Mouse (Mus musculus) c-Kit-positive CD71-positive TER-119-negative erythroid progenitor cells, embryonic 14.5 days (primary cell): ENCODE measurements around the gene Tyw3.
"Not testable (repeated sequence)": the region's sequence is repeated elsewhere in the genome, so short reads cannot be mapped to it uniquely, and the experiment has no call there.

ENCODE experiments used
- DNase-seq: peaks from one replicate; pipeline ENCODE4 v3.0.0-alpha.2; 2013; ENCODE audit warnings: low read depth

Gene Tyw3

GRCm38 (mm10) chr3:154596934-154597554 lies at the start of gene Tyw3:
Tyw3 (minus strand) TSS chr3:154597104.
- DNase-seq, result peak; percentile 86

- DNase-seq, result no peak
Measured at GRCm38 (mm10) chr3:154633091-154633490, 36.2 kb upstream of the Tyw3 start.

DNA sequence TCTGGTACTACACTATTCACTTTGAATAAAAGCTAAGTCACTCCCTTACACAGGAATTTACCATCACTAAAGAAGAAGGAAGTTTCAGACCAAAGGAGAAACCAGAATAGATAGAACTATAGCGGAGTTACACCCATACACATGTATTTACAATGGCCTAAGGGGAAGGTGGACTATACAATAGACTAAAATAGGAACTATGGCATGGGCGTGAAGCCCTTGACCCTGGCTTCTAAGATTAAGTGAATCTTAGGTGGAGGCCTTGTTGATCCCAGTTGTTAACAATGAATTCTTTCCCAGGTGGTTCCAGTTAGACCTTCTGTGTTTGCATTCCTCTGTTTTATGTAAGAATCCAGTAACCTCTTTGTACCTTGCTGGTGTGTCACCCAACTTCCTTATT lies 34.4 kb upstream of the Tyw3 start:
- not testable (repeated sequence) for DNase-seq

GRCm38 (mm10) chr3:154628284-154628683 lies 31.4 kb upstream of the Tyw3 start:
- no peak for DNase-seq

GRCm38 (mm10) chr3:154616106-154616505 lies 19.2 kb upstream of the Tyw3 start:
- DNase-seq, result no peak

- no peak for DNase-seq
Measured at GRCm38 (mm10) chr3:154615304-154615703, 18.4 kb upstream of the Tyw3 start.

- no peak for DNase-seq
Measured at GRCm38 (mm10) chr3:154614771-154615170, 17.9 kb upstream of the Tyw3 start.

- no peak for DNase-seq
Measured at GRCm38 (mm10) chr3:154611888-154612287, 15.0 kb upstream of the Tyw3 start.

DNA sequence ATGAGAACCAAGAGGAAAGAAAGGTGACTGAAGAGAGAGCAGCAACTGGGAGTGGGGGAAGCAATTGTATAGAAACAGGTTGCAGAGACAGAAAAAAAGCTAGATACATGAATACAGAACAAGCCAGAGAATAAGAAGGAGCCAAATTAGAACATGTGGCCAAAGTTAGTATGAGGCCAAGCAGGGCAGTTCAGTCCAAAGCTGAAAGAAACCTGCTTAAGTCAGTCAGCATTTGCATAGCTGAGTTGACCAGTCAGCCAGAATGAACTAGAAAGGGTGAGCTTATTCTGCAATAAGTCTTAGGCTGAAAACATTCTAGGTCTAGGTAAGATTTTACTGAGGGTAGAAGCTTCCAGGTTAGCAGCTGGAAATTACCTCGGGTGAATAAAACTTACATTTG lies 11.0 kb upstream of the Tyw3 start:
- DNase-seq, result no peak

GRCm38 (mm10) chr3:154604871-154605270 lies 8.0 kb upstream of the Tyw3 start:
- no peak for DNase-seq

DNA sequence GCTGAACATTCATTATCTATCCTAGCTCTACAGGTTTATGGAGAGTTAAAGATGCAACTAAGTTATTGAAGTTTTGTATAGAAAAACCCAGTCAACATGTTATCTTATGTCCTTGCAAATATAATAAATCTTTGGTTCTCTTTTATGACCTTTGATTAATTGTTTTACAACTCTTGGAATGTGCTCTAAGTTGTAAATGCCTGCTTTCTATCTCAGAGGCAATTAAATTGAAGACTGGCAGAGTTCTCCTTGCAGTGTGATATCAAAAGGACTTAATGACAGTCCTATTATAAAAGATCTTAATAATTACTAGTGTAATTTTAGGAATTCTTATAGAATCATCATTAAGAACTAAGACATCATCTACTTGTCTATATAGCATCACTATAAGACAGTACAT lies 5.2 kb upstream of the Tyw3 start:
- DNase-seq, result no peak

GRCm38 (mm10) chr3:154597561-154597960 lies 657 bp upstream of the Tyw3 start:
- DNase-seq, result no peak

DNA sequence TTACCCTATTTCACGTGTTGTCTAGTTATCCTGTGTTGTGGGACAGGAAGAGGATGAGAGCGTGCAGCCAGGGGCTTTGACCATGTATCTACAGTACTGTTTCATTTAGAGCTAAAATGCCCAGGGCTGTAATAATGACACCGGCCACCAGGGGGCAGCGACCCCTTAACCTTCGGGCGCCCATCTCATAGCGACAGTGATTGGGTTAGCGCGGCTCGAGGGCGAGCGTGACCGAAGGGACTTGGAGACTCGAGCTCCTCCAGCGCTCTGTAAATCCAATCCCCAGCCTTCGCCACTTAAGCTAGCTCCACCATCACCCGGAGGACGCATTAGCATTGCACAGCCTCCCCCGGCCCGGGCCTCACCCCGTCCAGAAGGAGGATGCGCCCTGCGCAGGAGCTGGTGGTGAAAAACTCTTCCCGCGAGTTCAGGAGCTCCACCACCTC lies 393 bp downstream of the Tyw3 start, which contains the start of gene Cryz:
TSS of gene Cryz (plus strand) at position 224 of the 446 bp plus-strand sequence.
- DNase-seq, result peak; percentile 86

DNA sequence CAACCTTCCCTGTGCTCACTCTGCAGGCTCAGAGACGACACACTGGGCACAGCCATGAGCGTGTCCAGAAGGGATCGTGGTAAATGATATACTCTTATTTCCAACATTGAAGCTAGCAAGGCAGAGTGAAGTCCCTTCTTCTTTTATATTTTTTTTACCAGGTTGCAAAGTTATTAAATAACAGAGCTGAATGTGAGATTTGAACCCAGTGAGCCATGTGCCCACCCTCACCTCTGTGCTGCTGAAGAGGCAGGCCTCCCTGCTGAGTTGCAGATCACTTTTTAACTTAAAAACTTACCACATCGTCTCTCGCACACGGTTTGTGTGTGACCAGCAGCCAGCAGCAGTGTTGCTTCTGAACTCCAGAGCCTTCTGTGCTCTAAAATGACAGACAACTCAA lies 2.7 kb downstream of the Tyw3 start:
- no peak for DNase-seq

DNA sequence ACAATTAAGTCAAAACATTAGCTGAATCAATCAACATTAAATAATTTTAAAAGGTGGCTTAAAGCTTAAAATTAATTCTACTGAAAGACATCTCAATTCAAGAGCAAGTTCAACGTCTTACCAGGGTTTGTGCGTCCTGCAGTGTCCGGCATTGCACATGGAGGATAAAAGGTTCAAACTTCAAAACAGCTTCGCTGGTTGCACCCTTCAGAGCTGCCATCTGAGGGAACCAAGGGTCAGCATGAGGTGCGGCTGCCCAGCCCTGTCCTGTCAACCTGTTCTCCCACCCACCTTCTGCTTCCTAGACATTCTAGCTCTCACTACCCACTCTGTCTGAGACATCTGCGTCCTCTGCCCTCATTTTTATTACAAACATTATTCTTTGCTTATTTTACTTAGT lies 3.3 kb downstream of the Tyw3 start:
- DNase-seq, result no peak

DNA sequence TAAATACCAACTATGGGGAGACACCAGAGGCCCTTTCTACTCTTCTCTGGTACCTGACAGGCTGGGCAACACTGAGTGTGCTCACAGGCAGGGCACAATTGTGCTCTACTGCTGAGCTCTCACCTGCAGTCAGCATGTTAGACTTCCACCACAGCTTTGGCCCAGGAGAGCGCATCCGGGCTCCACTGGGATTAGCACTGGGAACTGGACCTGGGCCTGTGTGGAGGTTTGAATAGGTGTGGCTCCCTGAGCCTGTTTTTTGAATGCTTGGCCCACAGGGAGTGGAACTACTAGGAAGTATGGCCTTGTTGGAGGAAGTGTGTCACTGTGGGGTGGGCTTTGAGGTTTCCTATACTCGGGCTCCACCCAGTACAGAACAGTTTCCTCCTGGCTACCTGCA lies 5.3 kb downstream of the Tyw3 start:
- DNase-seq, result no peak

GRCm38 (mm10) chr3:154590971-154591370 lies 5.9 kb downstream of the Tyw3 start:
- no peak for DNase-seq

DNA sequence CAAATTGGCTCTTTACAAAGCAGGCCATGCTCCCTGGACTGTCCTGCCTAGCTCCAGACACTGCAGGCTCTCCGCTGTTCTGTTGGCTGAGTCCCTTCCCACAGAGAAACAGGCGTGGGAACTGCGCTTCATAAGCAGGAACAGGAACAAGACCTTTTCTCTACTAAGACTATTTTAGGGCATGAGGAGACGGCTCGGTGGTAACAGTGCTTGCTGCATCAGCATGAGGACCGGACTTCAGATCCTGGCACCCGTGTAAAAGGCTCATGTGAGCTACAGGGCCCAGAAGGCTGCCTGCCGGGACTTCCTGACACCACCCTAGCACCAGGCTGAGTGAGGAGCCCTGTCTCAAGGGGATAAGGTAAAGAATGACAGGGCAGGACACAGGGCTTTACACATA lies 12.6 kb downstream of the Tyw3 start:
- no peak for DNase-seq

DNA sequence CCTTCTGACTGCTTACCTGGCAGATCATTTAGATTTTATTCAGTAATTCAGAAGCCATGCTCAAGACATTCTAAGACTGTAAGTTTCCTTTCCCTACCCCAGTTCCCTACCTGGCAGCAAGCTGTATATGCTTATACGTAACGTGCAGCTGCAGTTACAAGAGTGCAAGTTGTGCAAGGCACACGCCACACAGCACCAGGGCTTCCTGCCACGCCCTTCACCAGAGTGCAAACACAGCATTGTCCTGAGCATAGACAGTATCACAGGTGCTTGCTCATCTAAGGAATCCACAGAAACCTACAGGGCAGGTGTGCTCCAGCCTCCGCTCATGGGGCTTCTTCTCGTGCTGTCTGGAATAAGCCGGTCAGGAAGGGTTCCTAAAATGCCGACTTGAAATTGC lies 19.0 kb downstream of the Tyw3 start:
- no peak for DNase-seq

GRCm38 (mm10) chr3:154573666-154574065 lies 23.2 kb downstream of the Tyw3 start:
- DNase-seq, result no peak

DNA sequence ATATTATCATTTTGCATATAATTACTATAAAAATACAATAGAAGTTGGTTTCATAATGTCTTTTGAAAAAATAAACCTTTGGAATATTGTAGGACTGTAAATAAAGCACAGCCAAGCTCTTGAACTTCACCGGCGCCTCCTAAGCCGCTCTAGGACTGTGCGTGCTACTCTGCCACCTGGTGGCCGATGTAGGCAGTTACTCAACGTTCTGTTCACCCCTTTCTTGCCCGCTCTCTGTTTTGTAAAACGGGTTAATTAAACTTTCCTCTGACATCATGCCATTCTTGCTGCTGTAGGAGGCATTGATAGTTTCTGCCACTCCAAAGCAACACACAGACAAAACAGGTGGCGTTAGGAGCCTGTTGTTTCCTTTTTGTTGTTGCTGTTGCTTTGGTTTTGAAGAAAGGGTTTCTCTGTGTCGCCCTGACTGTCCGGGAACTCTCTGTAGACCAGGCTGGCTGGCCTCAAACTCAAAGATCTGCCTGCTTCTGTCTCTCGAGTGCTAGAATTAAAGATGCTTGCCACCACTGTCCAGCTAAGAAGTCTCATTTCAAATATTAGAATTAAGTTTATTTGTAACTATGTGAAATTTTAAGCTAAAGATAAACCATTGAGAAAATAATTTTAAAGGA lies 24.4 kb downstream of the Tyw3 start:
- peak; percentile 35 for DNase-seq

- DNase-seq, result no peak
Measured at GRCm38 (mm10) chr3:154570786-154571185, 26.1 kb downstream of the Tyw3 start.

GRCm38 (mm10) chr3:154570029-154570575 lies 26.8 kb downstream of the Tyw3 start:
- no peak for DNase-seq

DNA sequence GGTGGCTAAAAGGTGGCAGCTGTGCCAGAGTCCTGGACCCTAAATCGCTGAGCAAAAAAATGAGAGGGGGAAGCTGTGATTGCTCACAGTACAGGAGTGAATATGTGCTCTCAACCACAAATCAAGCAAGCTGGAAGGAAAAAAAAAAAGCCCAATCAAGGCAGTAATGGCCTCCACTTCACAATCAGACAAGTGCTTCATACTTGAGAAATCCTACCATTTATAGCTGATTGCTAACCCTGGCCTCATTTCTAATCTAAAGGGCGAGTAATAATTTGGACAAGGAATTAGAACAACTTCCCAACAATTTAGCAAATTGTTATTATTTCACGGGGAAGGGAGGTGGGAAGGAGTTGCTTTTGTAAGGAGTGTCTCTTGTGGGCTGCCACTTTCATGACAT lies 31.5 kb downstream of the Tyw3 start:
- DNase-seq, result no peak
